ENCODE assay signal across 36 mouse cellular contexts in genomic region chr3:55074576-55075293, GRCm38 (mm10). TPM values are rescaled to one million over a fixed set of nuclear protein-coding genes. Genes with fewer than 3 reads are reported as not detected.
DNase-seq lines count a peak whose midpoint lies in the region; ATAC-seq and TF ChIP-seq lines count a peak whose summit lies in the region.
"Had no signal": no experiment of that assay in that cellular context is flagged by ENCODE, and none has a peak within 500 bp of the region (broad histone marks: within the 10 kb centered on the region; RNA-seq: fewer than 3 reads in every experiment).

No protein-coding gene starts in this region.

- no peaks in the 10 kb centered on the region for H3K27me3 ChIP-seq in forebrain, embryonic 10.5 days (ENCODE audit: poor library complexity, severe bottlenecking)
- H3K27me3 ChIP-seq in forebrain, postnatal 0 days (ENCODE audit: insufficient read depth, low read length) = no peaks in the 10 kb centered on the region
- H3K27me3 ChIP-seq in hindbrain, postnatal 0 days (ENCODE audit: insufficient read depth, low read length) = no peaks in the 10 kb centered on the region
- H3K27me3 ChIP-seq in hindbrain, embryonic 14.5 days (ENCODE audit: control insufficient read depth, insufficient read depth, low read length) = no peaks in the 10 kb centered on the region
- H3K27me3 ChIP-seq in forebrain, embryonic 12.5 days = 0 out of 2 replicates have a peak, but pooled peaks cover 2% of the 10 kb centered on the region
- no peaks in the 10 kb centered on the region for H3K27me3 ChIP-seq in kidney, embryonic 14.5 days (ENCODE audit: control insufficient read depth, insufficient read depth, low read length)
- H3K27me3 ChIP-seq: CH12.LX; embryonic facial prominence, embryonic 13.5 days; heart, embryonic 12.5 days; intestine, embryonic 15.5 days; midbrain, embryonic 13.5 days; neural tube, embryonic 13.5 days had no signal

- 75% methylated on average over 6 of the region's 6 CpGs for WGBS in forebrain, embryonic 10.5 days
- WGBS in forebrain, postnatal 0 days = 42% methylated on average over 6 of the region's 6 CpGs
- 55% methylated on average over 6 of the region's 6 CpGs for WGBS in hindbrain, postnatal 0 days
- 66% methylated on average over 6 of the region's 6 CpGs for WGBS in hindbrain, embryonic 14.5 days
- WGBS in forebrain, embryonic 12.5 days = 60% methylated on average over 6 of the region's 6 CpGs
- 86% methylated on average over 6 of the region's 6 CpGs for WGBS in kidney, embryonic 14.5 days

- no peaks in the 10 kb centered on the region for H3K9me3 ChIP-seq in forebrain, embryonic 10.5 days
- no peaks in the 10 kb centered on the region for H3K9me3 ChIP-seq in forebrain, postnatal 0 days (ENCODE audit: low read length)
- H3K9me3 ChIP-seq in hindbrain, postnatal 0 days (ENCODE audit: low read length) = no peaks in the 10 kb centered on the region
- H3K9me3 ChIP-seq in hindbrain, embryonic 14.5 days (ENCODE audit: control insufficient read depth, low read length) = no peaks in the 10 kb centered on the region
- H3K9me3 ChIP-seq in forebrain, embryonic 12.5 days = no peaks in the 10 kb centered on the region
- no peaks in the 10 kb centered on the region for H3K9me3 ChIP-seq in kidney, embryonic 14.5 days (ENCODE audit: control insufficient read depth, low read length)
- H3K9me3 ChIP-seq: embryonic facial prominence, embryonic 13.5 days; heart, embryonic 12.5 days; intestine, embryonic 15.5 days; midbrain, embryonic 13.5 days; neural tube, embryonic 13.5 days had no signal

- TF ChIP-seq CTCF in forebrain, postnatal 0 days (IDR thresholded peaks at IDR 0.05; ENCODE audit: low read depth) = no peak
- TF ChIP-seq CTCF in hindbrain, postnatal 0 days (IDR thresholded peaks at IDR 0.05; ENCODE audit: low read depth) = no peak

- peaks cover 24% of the 10 kb centered on the region for H3K4me1 ChIP-seq in forebrain, embryonic 10.5 days
- no peaks in the 10 kb centered on the region for H3K4me1 ChIP-seq in forebrain, postnatal 0 days (ENCODE audit: insufficient read depth)
- H3K4me1 ChIP-seq in hindbrain, postnatal 0 days (ENCODE audit: insufficient read depth, low read length) = 0 out of 2 replicates have a peak, but pooled peaks cover 5% of the 10 kb centered on the region
- H3K4me1 ChIP-seq in hindbrain, embryonic 14.5 days (replicated peaks; ENCODE audit: control insufficient read depth, insufficient read depth, low read length) = 0 out of 2 replicates have a peak, but pooled peaks cover 6% of the 10 kb centered on the region
- peaks cover 5% of the 10 kb centered on the region for H3K4me1 ChIP-seq in forebrain, embryonic 12.5 days
- no peaks in the 10 kb centered on the region for H3K4me1 ChIP-seq in kidney, embryonic 14.5 days (ENCODE audit: control insufficient read depth, insufficient read depth, low read length)
- H3K4me1 ChIP-seq: embryonic facial prominence, embryonic 13.5 days; heart, embryonic 12.5 days; intestine, embryonic 15.5 days had no signal

- no peak overlapping the region for H3K4me3 ChIP-seq in forebrain, embryonic 10.5 days
- no peak overlapping the region for H3K4me3 ChIP-seq in forebrain, postnatal 0 days (ENCODE audit: low read depth, low read length)
- H3K4me3 ChIP-seq in hindbrain, postnatal 0 days (ENCODE audit: low read length) = no peak overlapping the region
- H3K4me3 ChIP-seq in hindbrain, embryonic 14.5 days (replicated peaks; ENCODE audit: low read length) = no peak overlapping the region
- H3K4me3 ChIP-seq in forebrain, embryonic 12.5 days (replicated peaks) = no peak overlapping the region
- H3K4me3 ChIP-seq in kidney, embryonic 14.5 days (ENCODE audit: low read length) = no peak overlapping the region
- H3K4me3 ChIP-seq: embryonic facial prominence, embryonic 13.5 days; heart, adult 2 months; heart, embryonic 12.5 days; intestine, embryonic 15.5 days; midbrain, embryonic 13.5 days; neural tube, embryonic 13.5 days had no signal

- no peak overlapping the region for H3K9ac ChIP-seq in forebrain, postnatal 0 days
- H3K9ac ChIP-seq in hindbrain, postnatal 0 days (replicated peaks; ENCODE audit: low read length) = no peak overlapping the region
- H3K9ac ChIP-seq in hindbrain, embryonic 14.5 days = no peak overlapping the region
- H3K9ac ChIP-seq in forebrain, embryonic 12.5 days = no peak overlapping the region
- no peak overlapping the region for H3K9ac ChIP-seq in kidney, embryonic 14.5 days (ENCODE audit: low read depth, low read length)
- H3K9ac ChIP-seq: embryonic facial prominence, embryonic 13.5 days; heart, embryonic 12.5 days; intestine, embryonic 15.5 days; liver, embryonic 14.5 days; midbrain, embryonic 13.5 days; neural tube, embryonic 13.5 days had no signal

- ATAC-seq in forebrain, postnatal 0 days = no peak; the same call in 1 of the 2 replicates
- 0 out of 2 replicates have a peak, but pooled peaks have one; percentile 18 for ATAC-seq in hindbrain, postnatal 0 days
- ATAC-seq in hindbrain, embryonic 14.5 days (ENCODE audit: low FRiP score) = no peak
- ATAC-seq in forebrain, embryonic 12.5 days (ENCODE audit: low FRiP score) = peak; percentile 64; the same call in 1 of the 2 replicates
- no peak for ATAC-seq in kidney, embryonic 14.5 days (ENCODE audit: low FRiP score, low TSS enrichment)
- ATAC-seq: intestine, embryonic 15.5 days had no signal

- peak overlapping the region; percentile 51; the same call in 1 of the 2 replicates for H3K27ac ChIP-seq in forebrain, embryonic 10.5 days
- H3K27ac ChIP-seq in forebrain, postnatal 0 days (ENCODE audit: low read depth, low read length) = no peak overlapping the region
- no peak overlapping the region for H3K27ac ChIP-seq in hindbrain, postnatal 0 days
- H3K27ac ChIP-seq in hindbrain, embryonic 14.5 days = no peak overlapping the region
- peak overlapping the region; percentile 68; the same call in 1 of the 2 replicates for H3K27ac ChIP-seq in forebrain, embryonic 12.5 days
- no peak overlapping the region for H3K27ac ChIP-seq in kidney, embryonic 14.5 days (ENCODE audit: low read depth, low read length)
- H3K27ac ChIP-seq: embryonic facial prominence, embryonic 13.5 days; heart, adult 2 months; intestine, embryonic 15.5 days; kidney, postnatal 0 days; liver, embryonic 14.5 days; macrophage; midbrain, embryonic 13.5 days; neural tube, embryonic 13.5 days; stomach, postnatal 0 days had no signal

- no peaks in the 10 kb centered on the region for H3K36me3 ChIP-seq in forebrain, embryonic 10.5 days (replicated peaks)
- no peaks in the 10 kb centered on the region for H3K36me3 ChIP-seq in forebrain, postnatal 0 days (ENCODE audit: insufficient read depth)
- H3K36me3 ChIP-seq in hindbrain, postnatal 0 days (ENCODE audit: insufficient read depth, low read length) = no peaks in the 10 kb centered on the region
- no peaks in the 10 kb centered on the region for H3K36me3 ChIP-seq in hindbrain, embryonic 14.5 days (replicated peaks; ENCODE audit: control insufficient read depth, insufficient read depth)
- H3K36me3 ChIP-seq in forebrain, embryonic 12.5 days (replicated peaks) = no peaks in the 10 kb centered on the region
- H3K36me3 ChIP-seq in kidney, embryonic 14.5 days (ENCODE audit: control insufficient read depth, insufficient read depth, low read length) = no peaks in the 10 kb centered on the region
- H3K36me3 ChIP-seq: embryonic facial prominence, embryonic 13.5 days; heart, embryonic 12.5 days; intestine, embryonic 15.5 days; midbrain, embryonic 13.5 days; neural tube, embryonic 13.5 days had no signal

- no peak overlapping the region for H3K4me2 ChIP-seq in forebrain, postnatal 0 days (ENCODE audit: low read depth)
- no peak overlapping the region for H3K4me2 ChIP-seq in hindbrain, postnatal 0 days (ENCODE audit: low read depth, low read length)
- no peak overlapping the region for H3K4me2 ChIP-seq in hindbrain, embryonic 14.5 days (replicated peaks)
- no peak overlapping the region for H3K4me2 ChIP-seq in forebrain, embryonic 12.5 days
- H3K4me2 ChIP-seq in kidney, embryonic 14.5 days (replicated peaks; ENCODE audit: low read depth, low read length) = no peak overlapping the region
- H3K4me2 ChIP-seq: embryonic facial prominence, embryonic 13.5 days; heart, embryonic 12.5 days; intestine, embryonic 15.5 days; midbrain, embryonic 13.5 days; neural tube, embryonic 13.5 days had no signal

- DNase-seq in forebrain, embryonic 10.5 days (ENCODE audit: extremely low spot score, low spot score) = no peak
- no peak for DNase-seq in forebrain, postnatal 0 days
- DNase-seq in hindbrain, postnatal 0 days (ENCODE audit: low spot score) = no peak
- DNase-seq in hindbrain, embryonic 14.5 days (ENCODE audit: low spot score) = no peak
- DNase-seq in gonadal fat pad, adult 2 months (ENCODE audit: low read depth) = peak; percentile 74
- no peak for DNase-seq in cerebellum, adult 8-10 months
- DNase-seq: adrenal gland, adult 8-10 months; cerebellum, adult 9-11 months; gastrocnemius, postnatal 25 days; heart, adult 2 months; kidney, adult 2 months; kidney, postnatal 4 days; layer of hippocampus, adult 9-11 months; liver; lung, adult 2 months; lung, postnatal 10 days; right cerebral cortex, postnatal 25 days; spleen, adult 18-20 months; thymus, adult 18-20 months; thymus, postnatal 36 days had no signal

RNA-seq across cellular contexts. Expression of gene Ccna1, which starts 19.4 kb away (rescaled TPM):
- 2.0 and 3.1 TPM in 2 replicates for polyA plus RNA-seq in forebrain, embryonic 10.5 days (2016; fragmentation: Nextera tagmentation; extraction: Ambion mirVana)
- total RNA-seq in forebrain, postnatal 0 days (2014; rRNA removed) = 2.2 and 3.1 TPM in 2 replicates
- polyA plus RNA-seq in forebrain, postnatal 0 days (2015; fragmentation: Nextera tagmentation; extraction: Ambion mirVana) = 4.3 and 5.6 TPM in 2 replicates
- total RNA-seq in hindbrain, postnatal 0 days (2014; rRNA removed) = 0.68 and 1.3 TPM in 2 replicates
- polyA plus RNA-seq in hindbrain, postnatal 0 days (2015; fragmentation: Nextera tagmentation; extraction: Ambion mirVana) = 2.0 and 4.2 TPM in 2 replicates
- 1.5 and 1.7 TPM in 2 replicates for polyA plus RNA-seq in hindbrain, embryonic 14.5 days (2014; fragmentation: Nextera tagmentation; extraction: Ambion mirVana)
- 3.2 and 6.0 TPM in 2 replicates for polyA plus RNA-seq in forebrain, embryonic 12.5 days (2016; fragmentation: Nextera tagmentation; extraction: Ambion mirVana)
- 0.27 and 0.94 TPM in 2 replicates for polyA plus RNA-seq in gonadal fat pad, adult 2 months (2012; rRNA removed)
- polyA plus RNA-seq in kidney, embryonic 14.5 days (2014; fragmentation: Nextera tagmentation; extraction: Ambion mirVana) = 1.6 and 2.1 TPM in 2 replicates
- total RNA-seq: adrenal gland, adult 8-10 months; CH12.LX; gastrocnemius, adult 18-20 months; gastrocnemius, postnatal 25 days; heart, adult 2 months; hematopoietic stem cell, adult 5-6 weeks; megakaryocyte-erythroid progenitor cell, adult 5-6 weeks had no signal
- polyA plus RNA-seq: C2C12; kidney, adult 2 months; macrophage had no signal

RNA-seq across cellular contexts. Expression of gene Spg20, which starts 37.2 kb away (rescaled TPM):
- 56.6 and 58.5 TPM in 2 replicates for polyA plus RNA-seq in forebrain, embryonic 10.5 days (2016; fragmentation: Nextera tagmentation; extraction: Ambion mirVana)
- 14.1 and 14.7 TPM in 2 replicates for total RNA-seq in forebrain, postnatal 0 days (2014; rRNA removed)
- polyA plus RNA-seq in forebrain, postnatal 0 days (2015; fragmentation: Nextera tagmentation; extraction: Ambion mirVana) = 6.5 and 9.2 TPM in 2 replicates
- 14.8 and 18.4 TPM in 2 replicates for total RNA-seq in hindbrain, postnatal 0 days (2014; rRNA removed)
- polyA plus RNA-seq in hindbrain, postnatal 0 days (2015; fragmentation: Nextera tagmentation; extraction: Ambion mirVana) = 10.0 and 10.9 TPM in 2 replicates
- polyA plus RNA-seq in hindbrain, embryonic 14.5 days (2014; fragmentation: Nextera tagmentation; extraction: Ambion mirVana) = 16.2 and 19.5 TPM in 2 replicates
- polyA plus RNA-seq in forebrain, embryonic 12.5 days (2016; fragmentation: Nextera tagmentation; extraction: Ambion mirVana) = 34.9 and 38.9 TPM in 2 replicates
- polyA plus RNA-seq in gonadal fat pad, adult 2 months (2012; rRNA removed) = 11.5 and 12.1 TPM in 2 replicates
- polyA plus RNA-seq in kidney, embryonic 14.5 days (2014; fragmentation: Nextera tagmentation; extraction: Ambion mirVana) = 33.4 and 49.6 TPM in 2 replicates

Comparison
In these comparisons a context has a peak if more than half of its experiments do, and no peak if none do; other contexts are left out.
1. H3K27ac ChIP-seq: peak in forebrain, embryonic 10.5 days (single experiment) and forebrain, embryonic 12.5 days (single experiment); none in forebrain, postnatal 0 days (single experiment), hindbrain, postnatal 0 days (single experiment), hindbrain, embryonic 14.5 days (single experiment) and kidney, embryonic 14.5 days (single experiment).
2. ATAC-seq: peak in hindbrain, postnatal 0 days (single experiment) and forebrain, embryonic 12.5 days (single experiment); none in forebrain, postnatal 0 days (single experiment), hindbrain, embryonic 14.5 days (single experiment) and kidney, embryonic 14.5 days (single experiment).